Mouse (Mus musculus) heart, adult 2 months (tissue): ENCODE results near the gene Agap3. TPM values are rescaled to one million over a fixed set of nuclear protein-coding genes. Genes with fewer than 3 reads are reported as not detected.

Experiments
- DNase-seq, 2 experiments: peaks; one replicate each; pipeline ENCODE4 v3.0.0; 2021
- H3K27ac ChIP-seq: fragments of 200-600 bp; 2 replicates; pipeline ENCODE4 v1.8.1; 2022
- H3K27me3 ChIP-seq: fragments of 200-500 bp; 2 replicates; pipeline ENCODE4 v1.6.1; 2012; ENCODE audit warnings: mild to moderate bottlenecking, low read length, inconsistent platforms, mixed read lengths; ENCODE audit not compliant: control insufficient read depth, insufficient read depth
- H3K36me3 ChIP-seq: fragments of 200-500 bp; 2 replicates; pipeline ENCODE4 v1.6.1; 2012; ENCODE audit warnings: low read length, inconsistent platforms; ENCODE audit not compliant: control insufficient read depth, insufficient read depth
- H3K4me1 ChIP-seq: fragments of 200-500 bp; 2 replicates; pipeline ENCODE4 v1.6.1; 2011; ENCODE audit warnings: low read length; ENCODE audit not compliant: control insufficient read depth, insufficient read depth
- H3K4me3 ChIP-seq: fragments of 200-600 bp; 2 replicates; pipeline ENCODE4 v1.8.1; 2022
- H3K79me2 ChIP-seq: fragments of 200-500 bp; replicated peaks from 2 replicates; pipeline ENCODE4 v1.6.1; 2012; ENCODE audit warnings: mild to moderate bottlenecking, inconsistent platforms, low read length, moderate library complexity, mixed read lengths; ENCODE audit not compliant: control insufficient read depth, insufficient read depth
- H3K9ac ChIP-seq: fragments of 200-500 bp; 2 replicates; pipeline ENCODE4 v1.6.1; 2012; ENCODE audit warnings: low read depth, mild to moderate bottlenecking, control low read depth, inconsistent platforms, low read length, mixed read lengths
- CTCF ChIP-seq: fragments of 200-600 bp; IDR thresholded peaks from 2 replicates; pipeline ENCODE4 v1.8.1; 2022; ENCODE audit warnings: antibody characterized with exemption, mild to moderate bottlenecking, moderate library complexity
- EP300 ChIP-seq: fragments of 200-500 bp; IDR thresholded peaks from 2 replicates; pipeline ENCODE4 v1.6.1; 2011; ENCODE audit warnings: low read depth, low read length, control low read depth; ENCODE audit not compliant: insufficient read depth
- POLR2A ChIP-seq: fragments of 200-500 bp; IDR thresholded peaks from 2 replicates; pipeline ENCODE4 v1.6.1; 2011; ENCODE audit warnings: mild to moderate bottlenecking, low read depth, low read length, control low read depth; ENCODE audit not compliant: insufficient read depth
- WGBS: fragments of 180-500 bp; shearing (Covaris S2); methylation state at CpG from one replicate; pipeline ENCODE4 v1.1.7; 2018; 5-methylcytosine and 5-hydroxymethylcytosine counted together
- intact Hi-C: fragments of 180-260 bp; cut with DNase I; formaldehyde crosslinking; loops from one replicate; pipeline ENCODE4 v1.15.1; 2025
- polyA plus RNA-seq: library from polyadenylated mRNA; depleted of rRNA; stranded (reverse); fragments of >200 nt; gene quantifications from 2 replicates; pipeline ENCODE4 v1.2.3, GENCODE M21; 2012
- total RNA-seq, 2 experiments: library from RNA; stranded (reverse); gene quantifications; 2 replicates each; pipeline ENCODE4 v1.2.3; 2021

The Agap3 gene
- total and polyA plus RNA-seq, 3 experiments: 88.4 to 103 (median 102) TPM

- H3K9ac ChIP-seq: no peak overlapping the region
- no peak overlapping the region for H3K27ac ChIP-seq
- H3K4me1 ChIP-seq: no peaks in the 10 kb centered on the region
- TF ChIP-seq EP300: peak; percentile 96
- no peak; the same call in 1 of the 2 replicates for TF ChIP-seq CTCF
- TF ChIP-seq POLR2A: peak; percentile 57
- intact Hi-C loops: loop anchor here (2.0 to 5.0 kb wide), 2 partner anchors 67 to 122 kb away; no protein-coding TSS in a partner anchor
- H3K36me3 ChIP-seq: no peaks in the 10 kb centered on the region
- peak; percentile 90 to 95 for DNase-seq
- H3K4me3 ChIP-seq: no peak overlapping the region
- H3K27me3 ChIP-seq: peaks cover 15% of the 10 kb centered on the region
- 19% methylated on average over 24 of the region's 24 CpGs for WGBS
- no peaks in the 10 kb centered on the region for H3K79me2 ChIP-seq
These were observed 78.2 kb downstream of the Agap3 start for GRCm38 (mm10) chr5:24530042-24530689.

GRCm38 (mm10) chr5:24533391-24533790, 81.4 kb downstream of the Agap3 start:
- H3K27ac ChIP-seq: no peak overlapping the region
- no peak overlapping the region for H3K4me3 ChIP-seq
- no peaks in the 10 kb centered on the region for H3K36me3 ChIP-seq
- WGBS: 64% methylated on average over 11 of the region's 11 CpGs
- DNase-seq: no peak
- intact Hi-C loops: loop anchor here (5.0 kb wide), 1 partner anchor 119 kb away; no protein-coding TSS in a partner anchor
- no peaks in the 10 kb centered on the region; the same call in 1 of the 2 replicates for H3K27me3 ChIP-seq
- no peaks in the 10 kb centered on the region for H3K79me2 ChIP-seq
- peaks cover 2% of the 10 kb centered on the region; the same call in 1 of the 2 replicates for H3K4me1 ChIP-seq
- H3K9ac ChIP-seq: no peak overlapping the region
- TF ChIP-seq EP300: no peak
- no peak for TF ChIP-seq POLR2A
- no peak for TF ChIP-seq CTCF

- no peak overlapping the region for H3K9ac ChIP-seq
- intact Hi-C loops: loop anchor here (5.0 kb wide), 1 partner anchor 118 kb away; no protein-coding TSS in a partner anchor
- peak; percentile 61 for TF ChIP-seq CTCF
- no peak for TF ChIP-seq POLR2A
- no peak for TF ChIP-seq EP300
- no peaks in the 10 kb centered on the region for H3K79me2 ChIP-seq
- WGBS: 55% methylated on average over 5 of the region's 5 CpGs
- no peak for DNase-seq
- no peaks in the 10 kb centered on the region for H3K27me3 ChIP-seq
- H3K4me1 ChIP-seq: peaks cover 2% of the 10 kb centered on the region; the same call in 1 of the 2 replicates
- H3K36me3 ChIP-seq: no peaks in the 10 kb centered on the region
- H3K4me3 ChIP-seq: no peak overlapping the region
- H3K27ac ChIP-seq: no peak overlapping the region
These were observed 82.3 kb downstream of the Agap3 start for GRCm38 (mm10) chr5:24534292-24534691.

GRCm38 (mm10) chr5:24535731-24536130, 83.8 kb downstream of the Agap3 start:
- Histone ChIP-seq H3K27ac (no peak overlapping the region), H3K9ac (no peak overlapping the region), H3K79me2 (no peaks in the 10 kb centered on the region), H3K4me1 (peaks cover 2% of the 10 kb centered on the region; the same call in 1 of the 2 replicates), H3K4me3 (no peak overlapping the region), H3K27me3 (no peaks in the 10 kb centered on the region), H3K36me3 (no peaks in the 10 kb centered on the region)
- 62% methylated on average over 3 of the region's 3 CpGs for WGBS
- peak in 1 of 2 experiments; percentile 28 for DNase-seq
- intact Hi-C loops: no loop called here
- no peak for TF ChIP-seq CTCF
- no peak for TF ChIP-seq POLR2A
- no peak for TF ChIP-seq EP300

GRCm38 (mm10) chr5:24536511-24536910, 84.5 kb downstream of the Agap3 start:
- H3K27ac ChIP-seq: no peak overlapping the region
- no peaks in the 10 kb centered on the region for H3K27me3 ChIP-seq
- no peaks in the 10 kb centered on the region for H3K79me2 ChIP-seq
- H3K36me3 ChIP-seq: no peaks in the 10 kb centered on the region
- intact Hi-C loops: no loop called here
- DNase-seq: no peak
- WGBS: 76% methylated on average over 5 of the region's 5 CpGs
- no peak overlapping the region for H3K4me3 ChIP-seq
- H3K9ac ChIP-seq: no peak overlapping the region
- H3K4me1 ChIP-seq: peaks cover 5% of the 10 kb centered on the region
- TF ChIP-seq CTCF (no peak), EP300 (no peak), POLR2A (no peak)

GRCm38 (mm10) chr5:24537618-24538017, 85.6 kb downstream of the Agap3 start:
- 44% methylated on average over 16 of the region's 16 CpGs for WGBS
- Histone ChIP-seq H3K27me3 (no peaks in the 10 kb centered on the region), H3K27ac (no peak overlapping the region), H3K9ac (no peak overlapping the region), H3K4me3 (no peak overlapping the region), H3K36me3 (no peaks in the 10 kb centered on the region), H3K4me1 (peaks cover 5% of the 10 kb centered on the region), H3K79me2 (no peaks in the 10 kb centered on the region)
- DNase-seq: peak; percentile 30 to 38
- TF ChIP-seq POLR2A: no peak
- TF ChIP-seq CTCF: no peak
- intact Hi-C loops: no loop called here
